8 mouse cellular contexts compared by ENCODE assay signal in genomic region chr12:11264895-11265294, GRCm38 (mm10). TPM values are rescaled to one million over a fixed set of nuclear protein-coding genes. Genes with fewer than 3 reads are reported as not detected.
DNase-seq lines count a peak whose midpoint lies in the region; ATAC-seq and TF ChIP-seq lines count a peak whose summit lies in the region.

No protein-coding gene starts in this region.

- ATAC-seq in forebrain, embryonic 14.5 days, result no peak
- ATAC-seq in liver, embryonic 16.5 days (ENCODE audit: low read depth), result no peak

- H3K27me3 ChIP-seq in forebrain, embryonic 14.5 days (replicated peaks; ENCODE audit: control insufficient read depth, insufficient read depth, low read length), result no peaks in the 10 kb centered on the region
- no peaks in the 10 kb centered on the region for H3K27me3 ChIP-seq in liver, embryonic 16.5 days (ENCODE audit: control insufficient read depth, insufficient read depth, low read depth, low read length)

- 5% methylated on average over 13 of the region's 13 CpGs for WGBS in forebrain, embryonic 14.5 days
- WGBS in liver, embryonic 16.5 days (ENCODE audit: insufficient replicate concordance), result under 1% methylated on average over 13 of the region's 13 CpGs

- in situ Hi-C loops in ES-E14 (cut with MboI; ENCODE audit: low sequenced_read_pairs in 2 of 2, unreplicated experiment in 2 of 2), result no loop called here

- H3K36me3 ChIP-seq in ES-E14 (ENCODE audit: control insufficient read depth, insufficient read depth, low read length, poor library complexity, severe bottlenecking), result no peaks in the 10 kb centered on the region
- no peaks in the 10 kb centered on the region for H3K36me3 ChIP-seq in forebrain, embryonic 14.5 days (ENCODE audit: control insufficient read depth, insufficient read depth, low read length)
- no peaks in the 10 kb centered on the region for H3K36me3 ChIP-seq in liver, embryonic 16.5 days (ENCODE audit: control insufficient read depth, insufficient read depth)

- H3K4me2 ChIP-seq in forebrain, embryonic 14.5 days (ENCODE audit: low read length), result peak overlapping the region; percentile 73
- H3K4me2 ChIP-seq in liver, embryonic 16.5 days (ENCODE audit: low read depth, low read length), result peak overlapping the region; percentile 84

- H3K4me1 ChIP-seq in ES-E14 (ENCODE audit: control insufficient read depth in 2 of 2, insufficient read depth in 2 of 2, low read length in 2 of 2, poor library complexity in 1 of 2), result peaks cover 1 to 2% of the 10 kb centered on the region in 2 experiments; a peak in 2 of 4 replicates
- H3K4me1 ChIP-seq in forebrain, embryonic 14.5 days (ENCODE audit: control insufficient read depth, insufficient read depth, low read length), result peaks cover 13% of the 10 kb centered on the region; the same call in 1 of the 2 replicates
- H3K4me1 ChIP-seq in liver, embryonic 16.5 days (ENCODE audit: control insufficient read depth, low read depth, low read length), result peaks cover 13% of the 10 kb centered on the region

- H3K4me3 ChIP-seq in gastrocnemius, adult 2 months, result peak overlapping the region; percentile 93
- peak overlapping the region; percentile 96 to 98 for H3K4me3 ChIP-seq in ES-E14 (ENCODE audit: insufficient read depth in 1 of 2, low read depth in 1 of 2, low read length in 2 of 2, poor library complexity in 1 of 2, severe bottlenecking in 1 of 2)
- H3K4me3 ChIP-seq in forebrain, embryonic 14.5 days (ENCODE audit: low read depth, low read length), result peak overlapping the region; percentile 89
- peak overlapping the region; percentile 80 for H3K4me3 ChIP-seq in liver, embryonic 16.5 days (ENCODE audit: low read depth, low read length)

- DNase-seq in gastrocnemius, adult 2 months, result no peak
- DNase-seq in gastrocnemius, adult 8-10 months (ENCODE audit: low spot score in 2 of 2), result no peak
- DNase-seq in ES-E14 (ENCODE audit: low read depth, low spot score), result no peak
- no peak for DNase-seq in forebrain, embryonic 14.5 days (ENCODE audit: low spot score)
- no peak for DNase-seq in left cerebral cortex, adult 18-20 months (ENCODE audit: low spot score in 2 of 2)
- no peak for DNase-seq in T-cell, adult 2 months (ENCODE audit: low spot score)
- no peak for DNase-seq in adrenal gland, adult 8-10 months

- intact Hi-C loops in gastrocnemius, adult 2 months (cut with DNase I), result no loop called here

- TF ChIP-seq CTCF in gastrocnemius, adult 2 months (IDR thresholded peaks at IDR 0.05), result no peak

- no peak overlapping the region for H3K27ac ChIP-seq in gastrocnemius, adult 2 months
- H3K27ac ChIP-seq in ES-E14 (ENCODE audit: insufficient read depth, low read depth, low read length, poor library complexity, severe bottlenecking), result no peak overlapping the region
- H3K27ac ChIP-seq in forebrain, embryonic 14.5 days (ENCODE audit: low read depth, low read length), result no peak overlapping the region
- H3K27ac ChIP-seq in liver, embryonic 16.5 days (ENCODE audit: low read length), result peak overlapping the region; percentile 97

- H3K9ac ChIP-seq in ES-E14 (ENCODE audit: insufficient read depth, low read depth, low read length, poor library complexity, severe bottlenecking), result peak overlapping the region; percentile 89
- H3K9ac ChIP-seq in forebrain, embryonic 14.5 days (ENCODE audit: low read length), result peak overlapping the region; percentile 88
- peak overlapping the region; percentile 97 for H3K9ac ChIP-seq in liver, embryonic 16.5 days (ENCODE audit: low read depth, low read length)

- H3K9me3 ChIP-seq in ES-E14 (ENCODE audit: control insufficient read depth, insufficient read depth, low read depth, low read length), result no peaks in the 10 kb centered on the region
- no peaks in the 10 kb centered on the region for H3K9me3 ChIP-seq in forebrain, embryonic 14.5 days (replicated peaks; ENCODE audit: control insufficient read depth, low read length)
- no peaks in the 10 kb centered on the region for H3K9me3 ChIP-seq in liver, embryonic 16.5 days (replicated peaks; ENCODE audit: control insufficient read depth, low read length)

TF ChIP-seq in ES-E14, 5 proteins besides CTCF, POLR2A, EP300 and RAD21:
- no peak for TF ChIP-seq CHD2 (IDR thresholded peaks at IDR 0.05; ENCODE audit: low read depth, low read length)
- TF ChIP-seq HCFC1 (IDR thresholded peaks at IDR 0.05; ENCODE audit: borderline replicate concordance, insufficient read depth, low read length), result no peak
- no peak for TF ChIP-seq MAFK (IDR thresholded peaks at IDR 0.05; ENCODE audit: insufficient read depth, low read depth, low read length)
- TF ChIP-seq ZC3H11A (IDR thresholded peaks at IDR 0.05; ENCODE audit: borderline replicate concordance, low read depth, low read length), result no peak
- no peak for TF ChIP-seq ZNF384 (IDR thresholded peaks at IDR 0.05; ENCODE audit: low read depth, low read length)

RNA-seq across cellular contexts. Expression of gene Gen1, which starts 0.7 kb away (rescaled TPM):
- total RNA-seq in gastrocnemius, adult 2 months (2021), result 1 to 10 TPM; 2.2 to 3.2 TPM
- 1 to 10 TPM; 2.7 to 6.2 (median 3.6) TPM for total RNA-seq in gastrocnemius, adult 8-10 months (2022)
- total RNA-seq in ES-E14 (2012; rRNA removed), result 19.8 and 23.4 TPM in 2 replicates
- 6.7 and 6.9 TPM in 2 replicates for polyA plus RNA-seq in forebrain, embryonic 14.5 days (2014; fragmentation: Nextera tagmentation; extraction: Ambion mirVana)
- polyA plus RNA-seq in liver, embryonic 16.5 days (2015; fragmentation: Nextera tagmentation; extraction: Ambion mirVana), result 8.0 and 8.4 TPM in 2 replicates
- total RNA-seq in left cerebral cortex, adult 18-20 months (2021), result 1 to 10 TPM; 1.5 to 2.5 TPM
- total RNA-seq in adrenal gland, adult 8-10 months (2022), result 1 to 10 TPM; 1.8 to 2.3 (median 2.0) TPM

RNA-seq across cellular contexts. Expression of gene Smc6, which starts 0.8 kb away (rescaled TPM):
- total RNA-seq in gastrocnemius, adult 2 months (2021), result 10 to 100 TPM; 30.3 to 43.4 TPM
- total RNA-seq in gastrocnemius, adult 8-10 months (2022), result 10 to 100 TPM; 29.0 to 37.2 (median 30.2) TPM
- total RNA-seq in ES-E14 (2012; rRNA removed), result 54.3 and 61.4 TPM in 2 replicates
- 104 and 111 TPM in 2 replicates for polyA plus RNA-seq in forebrain, embryonic 14.5 days (2014; fragmentation: Nextera tagmentation; extraction: Ambion mirVana)
- polyA plus RNA-seq in liver, embryonic 16.5 days (2015; fragmentation: Nextera tagmentation; extraction: Ambion mirVana), result 61.6 and 62.1 TPM in 2 replicates
- total RNA-seq in left cerebral cortex, adult 18-20 months (2021), result 10 to 100 TPM; 30.4 to 33.4 TPM
- total RNA-seq in adrenal gland, adult 8-10 months (2022), result 10 to 100 TPM; 27.0 to 41.0 (median 34.4) TPM

RNA-seq across cellular contexts. Expression of gene Msgn1, which starts 56.1 kb away (rescaled TPM):
- total RNA-seq in gastrocnemius, adult 2 months (2021), result not detected
- not detected for total RNA-seq in gastrocnemius, adult 8-10 months (2022)
- not detected in 2 replicates for total RNA-seq in ES-E14 (2012; rRNA removed)
- not detected in 2 replicates for polyA plus RNA-seq in forebrain, embryonic 14.5 days (2014; fragmentation: Nextera tagmentation; extraction: Ambion mirVana)
- not detected in 2 replicates for polyA plus RNA-seq in liver, embryonic 16.5 days (2015; fragmentation: Nextera tagmentation; extraction: Ambion mirVana)
- not detected for total RNA-seq in left cerebral cortex, adult 18-20 months (2021)
- total RNA-seq in adrenal gland, adult 8-10 months (2022), result not detected
